Mouse (Mus musculus) heart, adult 2 months (tissue): ENCODE measurements around the gene Cphx3. TPM values are rescaled to one million over a fixed set of nuclear protein-coding genes. Genes with fewer than 3 reads are reported as not detected.
"Not testable (repeated sequence)": the region's sequence is repeated elsewhere in the genome, so short reads cannot be mapped to it uniquely, and the experiment has no call there.

Source experiments
- DNase-seq, 2 experiments: peaks; one replicate each; pipeline ENCODE4 v3.0.0; 2021
- H3K27ac ChIP-seq: fragments of 200-600 bp; 2 replicates; pipeline ENCODE4 v1.8.1; 2022
- H3K27me3 ChIP-seq: fragments of 200-500 bp; 2 replicates; pipeline ENCODE4 v1.6.1; 2012; ENCODE audit warnings: mild to moderate bottlenecking, low read length, inconsistent platforms, mixed read lengths; ENCODE audit not compliant: control insufficient read depth, insufficient read depth
- H3K36me3 ChIP-seq: fragments of 200-500 bp; 2 replicates; pipeline ENCODE4 v1.6.1; 2012; ENCODE audit warnings: low read length, inconsistent platforms; ENCODE audit not compliant: control insufficient read depth, insufficient read depth
- H3K4me1 ChIP-seq: fragments of 200-500 bp; 2 replicates; pipeline ENCODE4 v1.6.1; 2011; ENCODE audit warnings: low read length; ENCODE audit not compliant: control insufficient read depth, insufficient read depth
- H3K4me3 ChIP-seq: fragments of 200-600 bp; 2 replicates; pipeline ENCODE4 v1.8.1; 2022
- H3K79me2 ChIP-seq: fragments of 200-500 bp; replicated peaks from 2 replicates; pipeline ENCODE4 v1.6.1; 2012; ENCODE audit warnings: mild to moderate bottlenecking, inconsistent platforms, low read length, moderate library complexity, mixed read lengths; ENCODE audit not compliant: control insufficient read depth, insufficient read depth
- H3K9ac ChIP-seq: fragments of 200-500 bp; 2 replicates; pipeline ENCODE4 v1.6.1; 2012; ENCODE audit warnings: low read depth, mild to moderate bottlenecking, control low read depth, inconsistent platforms, low read length, mixed read lengths
- WGBS: fragments of 180-500 bp; shearing (Covaris S2); methylation state at CpG from one replicate; pipeline ENCODE4 v1.1.7; 2018; 5-methylcytosine and 5-hydroxymethylcytosine counted together
- intact Hi-C: fragments of 180-260 bp; cut with DNase I; formaldehyde crosslinking; loops from one replicate; pipeline ENCODE4 v1.15.1; 2025
- polyA plus RNA-seq: library from polyadenylated mRNA; depleted of rRNA; stranded (reverse); fragments of >200 nt; gene quantifications from 2 replicates; pipeline ENCODE4 v1.2.3, GENCODE M21; 2012
- total RNA-seq, 2 experiments: library from RNA; stranded (reverse); gene quantifications; 2 replicates each; pipeline ENCODE4 v1.2.3; 2021

The Cphx3 gene
- total and polyA plus RNA-seq, 3 experiments: not detected

DNA sequence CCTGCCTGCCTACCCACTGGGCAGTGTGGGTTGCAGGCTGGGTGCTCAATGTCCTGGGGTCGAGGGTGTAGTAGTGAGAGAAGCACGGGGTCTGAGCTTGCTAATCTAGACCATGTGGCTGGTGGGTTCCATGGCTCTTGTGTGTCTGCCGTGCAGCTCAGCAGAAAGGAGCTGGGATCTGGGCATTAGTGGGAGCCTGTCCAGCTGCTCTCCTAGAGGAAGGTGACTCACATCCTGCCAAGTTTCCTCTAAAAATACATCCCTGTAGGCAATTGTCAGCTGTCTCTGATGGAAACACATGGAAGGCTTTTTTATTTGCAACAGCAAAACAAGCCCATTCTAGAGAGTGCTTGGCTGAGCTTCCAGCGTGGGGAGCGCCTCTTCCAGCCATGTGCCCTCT, 80.3 kb downstream of the Cphx3 start:
- H3K9ac ChIP-seq, H3K79me2 ChIP-seq, H3K27me3 ChIP-seq, H3K27ac ChIP-seq, H3K36me3 ChIP-seq, DNase-seq, H3K4me3 ChIP-seq, H3K4me1 ChIP-seq, intact Hi-C loops: not testable (repeated sequence)
- no CpG with 5 or more reads among the region's 5 CpGs for WGBS

DNA sequence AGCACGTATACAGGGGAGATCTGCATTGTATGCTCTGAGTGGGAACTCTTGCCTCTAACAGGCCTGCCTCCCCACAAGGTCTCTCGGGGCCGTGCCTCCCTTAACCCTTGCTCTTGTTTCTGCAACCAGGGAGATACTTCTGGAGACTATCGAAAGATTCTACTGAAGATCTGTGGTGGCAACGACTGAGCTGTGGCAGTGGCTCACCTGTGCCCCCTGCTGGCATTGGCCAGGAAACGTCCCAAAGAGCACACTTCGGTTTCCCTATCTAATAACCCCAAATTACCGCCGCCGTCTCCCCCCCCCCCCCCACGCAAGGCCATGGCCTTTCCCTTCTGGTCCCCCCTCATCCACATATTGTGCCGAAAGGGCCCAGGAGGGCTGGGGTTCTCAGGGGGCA, 83.2 kb downstream of the Cphx3 start:
- intact Hi-C loops, H3K27ac ChIP-seq, DNase-seq, H3K79me2 ChIP-seq, H3K27me3 ChIP-seq, H3K36me3 ChIP-seq, H3K4me3 ChIP-seq, H3K9ac ChIP-seq, H3K4me1 ChIP-seq: not testable (repeated sequence)
- no CpG with 5 or more reads among the region's 12 CpGs for WGBS

GRCm38 (mm10) chr14:26173955-26174354, 91.9 kb downstream of the Cphx3 start:
- H3K79me2 ChIP-seq, H3K27me3 ChIP-seq, H3K4me1 ChIP-seq, intact Hi-C loops, H3K27ac ChIP-seq, H3K9ac ChIP-seq, H3K36me3 ChIP-seq, DNase-seq, H3K4me3 ChIP-seq: not testable (repeated sequence)
- WGBS: no CpG with 5 or more reads among the region's 3 CpGs

DNA sequence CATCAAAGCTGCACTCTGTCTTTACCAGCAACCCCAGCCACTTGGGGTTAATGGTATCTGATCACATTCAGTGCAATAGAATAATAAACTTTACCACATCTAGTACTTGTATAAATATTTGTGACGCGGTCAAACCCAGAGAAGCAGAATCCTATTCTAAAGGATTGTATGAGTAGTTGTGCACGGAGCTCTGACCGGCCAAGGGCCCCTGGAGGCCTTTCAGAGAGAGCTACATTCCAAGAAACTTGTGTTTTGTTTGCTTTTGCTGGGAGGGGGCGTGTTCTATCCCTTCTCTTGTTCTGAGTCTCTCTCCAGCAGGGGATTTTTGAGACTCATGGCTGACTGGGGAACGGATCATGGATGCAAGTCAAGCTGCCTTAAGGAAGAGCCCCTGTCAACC, 92.9 kb downstream of the Cphx3 start:
- intact Hi-C loops: not testable (repeated sequence)

GRCm38 (mm10) chr14:26181660-26182059, 99.6 kb downstream of the Cphx3 start:
- not testable (repeated sequence) for H3K9ac ChIP-seq, DNase-seq
- no CpG with 5 or more reads among the region's 10 CpGs for WGBS

More for the DNA sequence above, 92.9 kb downstream of the Cphx3 start:
- H3K4me3 ChIP-seq, H3K79me2 ChIP-seq, H3K36me3 ChIP-seq, H3K27me3 ChIP-seq, H3K27ac ChIP-seq, DNase-seq, H3K4me1 ChIP-seq, H3K9ac ChIP-seq: not testable (repeated sequence)
- no CpG with 5 or more reads among the region's 6 CpGs for whole genome bisulfite sequencing

GRCm38 (mm10) chr14:26182380-26182779, 100.3 kb downstream of the Cphx3 start, which contains the start of gene Plac9b:
Gene Plac9b (minus strand): TSS chr14:26182480.
- H3K27ac ChIP-seq, H3K4me1 ChIP-seq, H3K36me3 ChIP-seq, H3K27me3 ChIP-seq, H3K4me3 ChIP-seq, intact Hi-C loops, H3K9ac ChIP-seq, H3K79me2 ChIP-seq, DNase-seq: not testable (repeated sequence)
- no CpG with 5 or more reads among the region's 10 CpGs for WGBS

More at GRCm38 (mm10) chr14:26181660-26182059, 99.6 kb downstream of the Cphx3 start:
- H3K27ac ChIP-seq, H3K79me2 ChIP-seq, H3K4me3 ChIP-seq, intact Hi-C loops, H3K27me3 ChIP-seq, H3K36me3 ChIP-seq, H3K4me1 ChIP-seq: not testable (repeated sequence)

- H3K27ac ChIP-seq, H3K36me3 ChIP-seq, DNase-seq, H3K79me2 ChIP-seq, intact Hi-C loops, H3K4me1 ChIP-seq, H3K9ac ChIP-seq, H3K4me3 ChIP-seq, H3K27me3 ChIP-seq: not testable (repeated sequence)
- no CpG with 5 or more reads among the region's 9 CpGs for WGBS
These were observed 104.5 kb downstream of the Cphx3 start for GRCm38 (mm10) chr14:26186638-26187037.

GRCm38 (mm10) chr14:26188361-26188760, 106.3 kb downstream of the Cphx3 start:
- no CpG with 5 or more reads among the region's 8 CpGs for WGBS
- H3K4me3 ChIP-seq, H3K79me2 ChIP-seq, intact Hi-C loops, H3K27ac ChIP-seq, H3K36me3 ChIP-seq, H3K27me3 ChIP-seq, DNase-seq, H3K4me1 ChIP-seq, H3K9ac ChIP-seq: not testable (repeated sequence)

DNA sequence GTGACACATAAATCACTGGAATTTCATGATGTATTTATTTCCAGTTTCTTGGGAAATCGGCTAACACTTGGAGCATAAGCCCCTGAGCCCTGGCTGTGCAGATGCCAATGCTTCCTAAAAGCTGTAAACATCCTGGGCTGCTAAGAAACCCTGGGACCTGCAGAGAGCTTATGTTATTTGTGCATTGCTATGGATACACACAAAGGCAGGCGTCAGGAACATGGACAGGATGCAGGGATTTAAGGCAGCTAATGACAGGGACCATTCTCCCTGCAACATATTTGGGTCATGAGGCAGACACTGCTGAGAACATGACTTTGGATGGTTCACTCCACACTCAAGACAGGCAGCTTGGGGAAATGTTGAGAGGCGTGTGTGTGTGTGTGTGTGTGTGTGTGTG, 115.8 kb downstream of the Cphx3 start:
- H3K9ac ChIP-seq, intact Hi-C loops: not testable (repeated sequence)
- WGBS: no CpG with 5 or more reads among the region's 3 CpGs

GRCm38 (mm10) chr14:26206197-26206925, 124.3 kb downstream of the Cphx3 start:
- H3K79me2 ChIP-seq, DNase-seq, intact Hi-C loops: not testable (repeated sequence)

More for the DNA sequence above, 115.8 kb downstream of the Cphx3 start:
- H3K27me3 ChIP-seq, H3K4me1 ChIP-seq, H3K4me3 ChIP-seq, DNase-seq, H3K79me2 ChIP-seq, H3K36me3 ChIP-seq, H3K27ac ChIP-seq: not testable (repeated sequence)

More at GRCm38 (mm10) chr14:26206197-26206925, 124.3 kb downstream of the Cphx3 start:
- not testable (repeated sequence) for H3K27me3 ChIP-seq, H3K36me3 ChIP-seq, H3K27ac ChIP-seq, H3K4me3 ChIP-seq, H3K9ac ChIP-seq, H3K4me1 ChIP-seq
- no CpG with 5 or more reads among the region's 44 CpGs for WGBS
